Mouse (Mus musculus): ENCODE measurements around the gene Hmgb3. TPM values are rescaled to one million over a fixed set of nuclear protein-coding genes. Genes with fewer than 3 reads are reported as not detected.
"Not testable (repeated sequence)": the region's sequence is repeated elsewhere in the genome, so short reads cannot be mapped to it uniquely, and the experiment has no call there.

Hmgb3 gene
- total RNA-seq (2017): 175 and 301 TPM in 2 replicates

- peak; percentile 99 to 100 for ATAC-seq (replicated peaks in 1 of 2; ENCODE audit: insufficient read depth in 1 of 2, low FRiP score in 2 of 2, low TSS enrichment in 1 of 2, low read depth in 1 of 2, poor library complexity in 2 of 2, severe bottlenecking in 2 of 2)
Measured at GRCm38 (mm10) chrX:71555415-71556114, at the start of gene Hmgb3. Gene Hmgb3, plus strand, starts transcription at chrX:71555918.

GRCm38 (mm10) chrX:71506591-71506990, 49.1 kb upstream of the Hmgb3 start:
- ATAC-seq (replicated peaks in 1 of 2; ENCODE audit: insufficient read depth in 1 of 2, low FRiP score in 2 of 2, low TSS enrichment in 1 of 2, low read depth in 1 of 2, poor library complexity in 2 of 2, severe bottlenecking in 2 of 2): not testable (repeated sequence)

- no peak for ATAC-seq (replicated peaks in 1 of 2; ENCODE audit: insufficient read depth in 1 of 2, low FRiP score in 2 of 2, low TSS enrichment in 1 of 2, low read depth in 1 of 2, poor library complexity in 2 of 2, severe bottlenecking in 2 of 2)
Measured at GRCm38 (mm10) chrX:71519252-71519651, 36.5 kb upstream of the Hmgb3 start.

- no peak for ATAC-seq (replicated peaks in 1 of 2; ENCODE audit: insufficient read depth in 1 of 2, low FRiP score in 2 of 2, low TSS enrichment in 1 of 2, low read depth in 1 of 2, poor library complexity in 2 of 2, severe bottlenecking in 2 of 2)
Measured at GRCm38 (mm10) chrX:71522889-71523288, 32.8 kb upstream of the Hmgb3 start.

GRCm38 (mm10) chrX:71524310-71524709, 31.4 kb upstream of the Hmgb3 start:
- ATAC-seq (replicated peaks in 1 of 2; ENCODE audit: insufficient read depth in 1 of 2, low FRiP score in 2 of 2, low TSS enrichment in 1 of 2, low read depth in 1 of 2, poor library complexity in 2 of 2, severe bottlenecking in 2 of 2): 0 out of 4 replicates have a peak, but pooled peaks of 1 of the 2 experiments have one; percentile 46

GRCm38 (mm10) chrX:71525593-71526299, 30.0 kb upstream of the Hmgb3 start:
- no peak for ATAC-seq (replicated peaks in 1 of 2; ENCODE audit: insufficient read depth in 1 of 2, low FRiP score in 2 of 2, low TSS enrichment in 1 of 2, low read depth in 1 of 2, poor library complexity in 2 of 2, severe bottlenecking in 2 of 2)

- ATAC-seq (replicated peaks in 1 of 2; ENCODE audit: insufficient read depth in 1 of 2, low FRiP score in 2 of 2, low TSS enrichment in 1 of 2, low read depth in 1 of 2, poor library complexity in 2 of 2, severe bottlenecking in 2 of 2): no peak
Measured at GRCm38 (mm10) chrX:71527461-71527860, 28.3 kb upstream of the Hmgb3 start.

GRCm38 (mm10) chrX:71528150-71528549, 27.6 kb upstream of the Hmgb3 start:
- no peak for ATAC-seq (replicated peaks in 1 of 2; ENCODE audit: insufficient read depth in 1 of 2, low FRiP score in 2 of 2, low TSS enrichment in 1 of 2, low read depth in 1 of 2, poor library complexity in 2 of 2, severe bottlenecking in 2 of 2)

GRCm38 (mm10) chrX:71528646-71529045, 27.1 kb upstream of the Hmgb3 start:
- ATAC-seq (replicated peaks in 1 of 2; ENCODE audit: insufficient read depth in 1 of 2, low FRiP score in 2 of 2, low TSS enrichment in 1 of 2, low read depth in 1 of 2, poor library complexity in 2 of 2, severe bottlenecking in 2 of 2): no peak

GRCm38 (mm10) chrX:71532635-71533034, 23.1 kb upstream of the Hmgb3 start:
- ATAC-seq (replicated peaks in 1 of 2; ENCODE audit: insufficient read depth in 1 of 2, low FRiP score in 2 of 2, low TSS enrichment in 1 of 2, low read depth in 1 of 2, poor library complexity in 2 of 2, severe bottlenecking in 2 of 2): no peak

- ATAC-seq (replicated peaks in 1 of 2; ENCODE audit: insufficient read depth in 1 of 2, low FRiP score in 2 of 2, low TSS enrichment in 1 of 2, low read depth in 1 of 2, poor library complexity in 2 of 2, severe bottlenecking in 2 of 2): no peak
Measured at GRCm38 (mm10) chrX:71534102-71534501, 21.6 kb upstream of the Hmgb3 start.

GRCm38 (mm10) chrX:71537791-71538190, 17.9 kb upstream of the Hmgb3 start:
- ATAC-seq (replicated peaks in 1 of 2; ENCODE audit: insufficient read depth in 1 of 2, low FRiP score in 2 of 2, low TSS enrichment in 1 of 2, low read depth in 1 of 2, poor library complexity in 2 of 2, severe bottlenecking in 2 of 2): no peak

GRCm38 (mm10) chrX:71540821-71541510, 14.8 kb upstream of the Hmgb3 start:
- ATAC-seq (replicated peaks in 1 of 2; ENCODE audit: insufficient read depth in 1 of 2, low FRiP score in 2 of 2, low TSS enrichment in 1 of 2, low read depth in 1 of 2, poor library complexity in 2 of 2, severe bottlenecking in 2 of 2): no peak

- ATAC-seq (replicated peaks in 1 of 2; ENCODE audit: insufficient read depth in 1 of 2, low FRiP score in 2 of 2, low TSS enrichment in 1 of 2, low read depth in 1 of 2, poor library complexity in 2 of 2, severe bottlenecking in 2 of 2): peak; percentile 37 to 62; a peak in 3 of 4 replicates
Measured at GRCm38 (mm10) chrX:71544731-71545130, 11.0 kb upstream of the Hmgb3 start.

GRCm38 (mm10) chrX:71545163-71545562, 10.6 kb upstream of the Hmgb3 start:
- ATAC-seq (replicated peaks in 1 of 2; ENCODE audit: insufficient read depth in 1 of 2, low FRiP score in 2 of 2, low TSS enrichment in 1 of 2, low read depth in 1 of 2, poor library complexity in 2 of 2, severe bottlenecking in 2 of 2): peak; percentile 53 to 58; a peak in 2 of 4 replicates

GRCm38 (mm10) chrX:71556115-71556941, 610 bp downstream of the Hmgb3 start:
- ATAC-seq (replicated peaks in 1 of 2; ENCODE audit: insufficient read depth in 1 of 2, low FRiP score in 2 of 2, low TSS enrichment in 1 of 2, low read depth in 1 of 2, poor library complexity in 2 of 2, severe bottlenecking in 2 of 2): 0 out of 4 replicates have a peak, but pooled peaks of 1 of the 2 experiments have one; percentile 14

GRCm38 (mm10) chrX:71556965-71557491, 1.3 kb downstream of the Hmgb3 start:
- ATAC-seq (replicated peaks in 1 of 2; ENCODE audit: insufficient read depth in 1 of 2, low FRiP score in 2 of 2, low TSS enrichment in 1 of 2, low read depth in 1 of 2, poor library complexity in 2 of 2, severe bottlenecking in 2 of 2): no peak

All from hematopoietic stem cell, adult 5-6 weeks (primary cell).